In the genomic region with DNA sequence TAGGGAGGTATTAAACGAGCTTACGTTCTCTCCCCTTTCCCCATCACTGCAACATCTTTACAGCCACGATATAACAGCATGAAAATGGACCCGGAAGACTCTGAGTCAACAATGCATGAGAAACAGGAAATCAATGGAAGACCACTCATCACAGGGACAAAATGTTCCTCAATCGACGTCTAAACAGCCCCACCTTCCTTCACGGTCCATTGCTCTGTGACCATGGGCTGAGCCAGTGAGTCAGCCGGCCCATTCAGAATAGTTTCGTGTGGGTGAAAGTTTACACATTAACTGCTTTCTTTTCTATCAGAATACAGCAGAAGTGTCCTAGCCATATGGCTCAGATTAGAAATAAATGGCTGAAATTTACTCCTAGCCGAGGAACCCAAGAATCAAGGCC, we compare ENCODE assay signal across 40 mouse cellular contexts. TPM values are rescaled to one million over a fixed set of nuclear protein-coding genes. Genes with fewer than 3 reads are reported as not detected.
DNase-seq lines count a peak whose midpoint lies in the region; ATAC-seq and TF ChIP-seq lines count a peak whose summit lies in the region.
"Had no signal": no experiment of that assay in that cellular context is flagged by ENCODE, and none has a peak within 500 bp of the region (broad histone marks: within the 10 kb centered on the region; RNA-seq: fewer than 3 reads in every experiment).

No protein-coding gene starts in this region.

- no peak overlapping the region for H3K27ac ChIP-seq in liver, postnatal 0 days (ENCODE audit: low read depth)
- H3K27ac ChIP-seq in stomach, embryonic 16.5 days (ENCODE audit: low read length), result peak overlapping the region; percentile 34; the same call in 1 of the 2 replicates
- H3K27ac ChIP-seq: embryonic facial prominence, embryonic 10.5 days; embryonic facial prominence, embryonic 15.5 days; forebrain, embryonic 12.5 days; intestine, embryonic 15.5 days; liver, embryonic 15.5 days; midbrain, embryonic 12.5 days; neural tube, embryonic 13.5 days had no signal

- no peak for DNase-seq in liver, postnatal 0 days
- no peak for DNase-seq in liver
- DNase-seq in kidney, adult 8-10 months, result peak; percentile 33 to 45
- peak; percentile 56 for DNase-seq in kidney, postnatal 14 days
- DNase-seq in lung, adult 2 months, result no peak
- no peak for DNase-seq in right cerebral cortex, postnatal 36 days (ENCODE audit: low spot score in 2 of 2)
- DNase-seq in left cerebral cortex, postnatal 36 days (ENCODE audit: low spot score in 2 of 2), result no peak
- DNase-seq: adrenal gland, adult 8-10 months; cerebellum, adult 2 months; cerebellum, postnatal 25 days; gastrocnemius, postnatal 14 days; layer of hippocampus, postnatal 36 days; lung, postnatal 36 days; right cerebral cortex, postnatal 14 days; spleen, adult 18-20 months; thymus, adult 2 months; thymus, postnatal 36 days had no signal

- ATAC-seq in liver, postnatal 0 days, result peak; percentile 61; the same call in 1 of the 2 replicates
- ATAC-seq in stomach, embryonic 16.5 days (ENCODE audit: insufficient read depth, low FRiP score), result no peak
- ATAC-seq: activated CD4-positive, CD25-positive, alpha-beta regulatory T cell, adult 4 months; CD4-positive, CD25-positive, alpha-beta regulatory T cell, adult 4 months; hindbrain, embryonic 16.5 days had no signal

- H3K4me2 ChIP-seq in liver, postnatal 0 days (ENCODE audit: low read depth, low read length), result no peak overlapping the region
- H3K4me2 ChIP-seq in stomach, embryonic 16.5 days (ENCODE audit: low read depth, low read length), result no peak overlapping the region
- H3K4me2 ChIP-seq: embryonic facial prominence, embryonic 15.5 days; forebrain, embryonic 12.5 days; intestine, embryonic 15.5 days; liver, embryonic 15.5 days; midbrain, embryonic 12.5 days; neural tube, embryonic 13.5 days had no signal

- H3K36me3 ChIP-seq in liver, postnatal 0 days (replicated peaks; ENCODE audit: insufficient read depth, low read length), result no peaks in the 10 kb centered on the region
- H3K36me3 ChIP-seq in stomach, embryonic 16.5 days (ENCODE audit: control insufficient read depth, insufficient read depth, low read length), result no peaks in the 10 kb centered on the region
- H3K36me3 ChIP-seq: embryonic facial prominence, embryonic 10.5 days; embryonic facial prominence, embryonic 15.5 days; forebrain, embryonic 12.5 days; intestine, embryonic 15.5 days; liver, embryonic 15.5 days; midbrain, embryonic 12.5 days; neural tube, embryonic 13.5 days had no signal

- intact Hi-C loops in left cerebral cortex, postnatal 36 days (cut with DNase I), result no loop called here

- H3K9ac ChIP-seq in liver, postnatal 0 days (replicated peaks), result no peak overlapping the region
- no peak overlapping the region for H3K9ac ChIP-seq in stomach, embryonic 16.5 days (ENCODE audit: low read length)
- H3K9ac ChIP-seq: embryonic facial prominence, embryonic 15.5 days; forebrain, embryonic 12.5 days; intestine, embryonic 15.5 days; liver, embryonic 15.5 days; midbrain, embryonic 12.5 days; neural tube, embryonic 13.5 days had no signal

- no peaks in the 10 kb centered on the region for H3K27me3 ChIP-seq in liver, postnatal 0 days (ENCODE audit: insufficient read depth, low read length)
- H3K27me3 ChIP-seq in stomach, embryonic 16.5 days (ENCODE audit: control insufficient read depth, insufficient read depth, low read length), result no peaks in the 10 kb centered on the region
- H3K27me3 ChIP-seq: embryonic facial prominence, embryonic 15.5 days; forebrain, embryonic 12.5 days; intestine, embryonic 15.5 days; liver, embryonic 15.5 days; midbrain, embryonic 12.5 days; neural tube, embryonic 13.5 days had no signal

- 52% methylated on average over 10 of the region's 10 CpGs for WGBS in liver, postnatal 0 days (ENCODE audit: insufficient replicate concordance)
- 62% methylated on average over 10 of the region's 10 CpGs for WGBS in stomach, embryonic 16.5 days
- WGBS in lung, adult 2 months, result 67% methylated on average over 10 of the region's 10 CpGs

- TF ChIP-seq POLR2A in lung, adult 2 months (IDR thresholded peaks at IDR 0.05; ENCODE audit: borderline replicate concordance, extremely low read depth, low read depth, low read length), result no peak

- TF ChIP-seq CTCF in liver, postnatal 0 days (IDR thresholded peaks at IDR 0.05; ENCODE audit: low read depth), result no peak
- no peak for TF ChIP-seq CTCF in lung, adult 2 months (IDR thresholded peaks at IDR 0.05; ENCODE audit: insufficient read depth, low read length)

- no peak overlapping the region for H3K4me3 ChIP-seq in liver, postnatal 0 days (ENCODE audit: low read depth, low read length)
- no peak overlapping the region for H3K4me3 ChIP-seq in stomach, embryonic 16.5 days (replicated peaks; ENCODE audit: low read length)
- no peak overlapping the region for H3K4me3 ChIP-seq in lung, adult 2 months (replicated peaks; ENCODE audit: extremely low read depth, low read depth, low read length)
- H3K4me3 ChIP-seq: embryonic facial prominence, embryonic 10.5 days; embryonic facial prominence, embryonic 15.5 days; forebrain, embryonic 12.5 days; intestine, embryonic 15.5 days; liver, embryonic 15.5 days; megakaryocyte, embryonic 14.5 days; midbrain, embryonic 12.5 days; neural tube, embryonic 13.5 days had no signal

- no peaks in the 10 kb centered on the region for H3K9me3 ChIP-seq in liver, postnatal 0 days (ENCODE audit: low read length)
- H3K9me3 ChIP-seq in stomach, embryonic 16.5 days (replicated peaks; ENCODE audit: control insufficient read depth, low read length), result no peaks in the 10 kb centered on the region
- H3K9me3 ChIP-seq: embryonic facial prominence, embryonic 10.5 days; embryonic facial prominence, embryonic 15.5 days; forebrain, embryonic 12.5 days; intestine, embryonic 15.5 days; liver, embryonic 15.5 days; megakaryocyte, embryonic 14.5 days; midbrain, embryonic 12.5 days; neural tube, embryonic 13.5 days had no signal

- TF ChIP-seq EP300 in liver, postnatal 0 days (IDR thresholded peaks at IDR 0.05; ENCODE audit: low read depth), result peak; percentile 84

- H3K4me1 ChIP-seq in liver, postnatal 0 days (ENCODE audit: insufficient read depth), result 0 out of 2 replicates have a peak, but pooled peaks cover 2% of the 10 kb centered on the region
- no peaks in the 10 kb centered on the region for H3K4me1 ChIP-seq in stomach, embryonic 16.5 days (ENCODE audit: control insufficient read depth, insufficient read depth, low read length)
- no peaks in the 10 kb centered on the region for H3K4me1 ChIP-seq in lung, adult 2 months (ENCODE audit: control insufficient read depth, insufficient read depth, low read length)
- H3K4me1 ChIP-seq: embryonic facial prominence, embryonic 15.5 days; forebrain, embryonic 12.5 days; liver, embryonic 15.5 days; megakaryocyte, embryonic 14.5 days; midbrain, embryonic 12.5 days; neural tube, embryonic 13.5 days had no signal

RNA-seq across cellular contexts. Expression of a gene that starts 16.8 kb away (rescaled TPM):
- 13.3 and 14.5 TPM in 2 replicates for polyA plus RNA-seq in liver, postnatal 0 days (2015; fragmentation: Nextera tagmentation; extraction: Ambion mirVana)
- 16.6 and 23.3 TPM in 2 replicates for polyA plus RNA-seq in stomach, embryonic 16.5 days (2015; fragmentation: Nextera tagmentation; extraction: Ambion mirVana)
- polyA plus RNA-seq in lung, adult 2 months (2012; rRNA removed), result 0.72 TPM in 1 of 2 replicates, not detected in the other
- not detected for total RNA-seq in left cerebral cortex, postnatal 36 days (2021)
- total RNA-seq: granulocyte monocyte progenitor cell, adult 5-6 weeks; heart, postnatal 25 days; layer of hippocampus, adult 8-10 months; layer of hippocampus, postnatal 36 days; left cerebral cortex, postnatal 10 days; midbrain, postnatal 0 days had no signal
- polyA plus RNA-seq: CD4-positive, CD25-positive, alpha-beta regulatory T cell, adult 4 months; cerebellum, adult 2 months had no signal

RNA-seq across cellular contexts. Expression of a gene that starts 32.7 kb away (rescaled TPM):
- polyA plus RNA-seq in liver, postnatal 0 days (2015; fragmentation: Nextera tagmentation; extraction: Ambion mirVana), result not detected in 2 replicates
- 0.12 and 0.19 TPM in 2 replicates for polyA plus RNA-seq in stomach, embryonic 16.5 days (2015; fragmentation: Nextera tagmentation; extraction: Ambion mirVana)
- polyA plus RNA-seq in lung, adult 2 months (2012; rRNA removed), result 0.06 TPM in 1 of 2 replicates, not detected in the other
- 10 to 100 TPM in 1 of 2 experiments, 1 to 10 TPM in 1; 9.4 to 13.4 TPM for total RNA-seq in left cerebral cortex, postnatal 36 days (2021)
- total RNA-seq: adrenal gland, adult 8-10 months; adrenal gland, postnatal 4 days; gastrocnemius, postnatal 14 days; granulocyte monocyte progenitor cell, adult 5-6 weeks; heart, postnatal 25 days; liver, adult 2 months had no signal
- polyA plus RNA-seq: activated CD4-positive, CD25-positive, alpha-beta regulatory T cell, adult 4 months; CD4-positive, CD25-positive, alpha-beta regulatory T cell, adult 4 months; cerebellum, adult 2 months; embryonic facial prominence, embryonic 10.5 days; forebrain, embryonic 12.5 days; heart, embryonic 14.5 days; hindbrain, embryonic 11.5 days; intestine, embryonic 15.5 days; limb, embryonic 11.5 days; liver, adult 2 months; liver, embryonic 15.5 days; lung, embryonic 16.5 days; midbrain, embryonic 12.5 days had no signal

RNA-seq across cellular contexts. Expression of a gene that starts 38.2 kb away (rescaled TPM):
- polyA plus RNA-seq in liver, postnatal 0 days (2015; fragmentation: Nextera tagmentation; extraction: Ambion mirVana), result 15.7 and 16.5 TPM in 2 replicates
- 92.1 and 140 TPM in 2 replicates for polyA plus RNA-seq in stomach, embryonic 16.5 days (2015; fragmentation: Nextera tagmentation; extraction: Ambion mirVana)
- 20.2 and 26.1 TPM in 2 replicates for polyA plus RNA-seq in lung, adult 2 months (2012; rRNA removed)
- not detected for total RNA-seq in left cerebral cortex, postnatal 36 days (2021)
- total RNA-seq: gastrocnemius, postnatal 14 days; granulocyte monocyte progenitor cell, adult 5-6 weeks; heart, postnatal 25 days; layer of hippocampus, adult 8-10 months; layer of hippocampus, postnatal 36 days; left cerebral cortex, postnatal 10 days had no signal
- polyA plus RNA-seq: activated CD4-positive, CD25-positive, alpha-beta regulatory T cell, adult 4 months; CD4-positive, CD25-positive, alpha-beta regulatory T cell, adult 4 months; heart, embryonic 14.5 days; hindbrain, embryonic 11.5 days; midbrain, embryonic 12.5 days; neural tube, embryonic 13.5 days had no signal

Comparison
In these comparisons a context has a peak if more than half of its experiments do, and no peak if none do; other contexts are left out.
1. DNase-seq: peak in kidney, adult 8-10 months (2 of 2) and kidney, postnatal 14 days (single experiment); none in liver, postnatal 0 days (single experiment), liver (single experiment), lung, adult 2 months (single experiment), right cerebral cortex, postnatal 36 days (0 of 2) and left cerebral cortex, postnatal 36 days (0 of 2).